Comparison of ENCODE assay signal across 9 mouse cellular contexts in genomic region chr19:44021502-44021901, GRCm38 (mm10). TPM values are rescaled to one million over a fixed set of nuclear protein-coding genes. Genes with fewer than 3 reads are reported as not detected.
DNase-seq lines count a peak whose midpoint lies in the region; ATAC-seq lines count a peak whose summit lies in the region.
"Had no signal": no experiment of that assay in that cellular context is flagged by ENCODE, and none has a peak within 500 bp of the region (broad histone marks: within the 10 kb centered on the region; RNA-seq: fewer than 3 reads in every experiment).

No protein-coding gene starts in this region.

- no peak overlapping the region for H3K4me2 ChIP-seq in kidney, embryonic 16.5 days (replicated peaks; ENCODE audit: low read depth, low read length)
- peak overlapping the region; percentile 18; the same call in 1 of the 2 replicates for H3K4me2 ChIP-seq in liver, embryonic 16.5 days (ENCODE audit: low read depth, low read length)
- H3K4me2 ChIP-seq in forebrain, embryonic 14.5 days (ENCODE audit: low read length), result no peak overlapping the region

- peak; percentile 74 to 91 for DNase-seq in kidney, adult 8-10 months
- DNase-seq in heart, embryonic 10.5 days (ENCODE audit: low spot score), result peak; percentile 45
- peak; percentile 43 for DNase-seq in urinary bladder, postnatal 25 days (ENCODE audit: low spot score)
- DNase-seq in forebrain, embryonic 14.5 days (ENCODE audit: low spot score), result no peak
- DNase-seq in hindbrain, embryonic 10.5 days (ENCODE audit: low spot score), result no peak

- no peak overlapping the region for H3K27ac ChIP-seq in kidney, embryonic 16.5 days (ENCODE audit: low read length)
- H3K27ac ChIP-seq in heart, embryonic 10.5 days, result no peak overlapping the region
- peak overlapping the region; percentile 3; the same call in 1 of the 2 replicates for H3K27ac ChIP-seq in liver, embryonic 16.5 days (ENCODE audit: low read length)
- H3K27ac ChIP-seq in forebrain, embryonic 14.5 days (ENCODE audit: low read depth, low read length), result no peak overlapping the region
- no peak overlapping the region for H3K27ac ChIP-seq in hindbrain, embryonic 10.5 days

- 0 out of 2 replicates have a peak, but pooled peaks cover 3% of the 10 kb centered on the region for H3K9me3 ChIP-seq in kidney, embryonic 16.5 days (ENCODE audit: low read length)
- no peaks in the 10 kb centered on the region for H3K9me3 ChIP-seq in heart, embryonic 10.5 days
- H3K9me3 ChIP-seq in liver, embryonic 16.5 days (replicated peaks; ENCODE audit: control insufficient read depth, low read length), result no peaks in the 10 kb centered on the region
- H3K9me3 ChIP-seq in forebrain, embryonic 14.5 days (replicated peaks; ENCODE audit: control insufficient read depth, low read length), result no peaks in the 10 kb centered on the region
- H3K9me3 ChIP-seq in hindbrain, embryonic 10.5 days, result no peaks in the 10 kb centered on the region

- H3K27me3 ChIP-seq in kidney, embryonic 16.5 days (ENCODE audit: insufficient read depth, low read length), result no peaks in the 10 kb centered on the region
- no peaks in the 10 kb centered on the region for H3K27me3 ChIP-seq in heart, embryonic 10.5 days (ENCODE audit: insufficient read depth, poor library complexity, severe bottlenecking)
- no peaks in the 10 kb centered on the region for H3K27me3 ChIP-seq in liver, embryonic 16.5 days (ENCODE audit: control insufficient read depth, insufficient read depth, low read depth, low read length)
- no peaks in the 10 kb centered on the region for H3K27me3 ChIP-seq in forebrain, embryonic 14.5 days (replicated peaks; ENCODE audit: control insufficient read depth, insufficient read depth, low read length)
- no peaks in the 10 kb centered on the region for H3K27me3 ChIP-seq in hindbrain, embryonic 10.5 days (ENCODE audit: insufficient read depth, poor library complexity, severe bottlenecking)

- ATAC-seq in kidney, embryonic 16.5 days (ENCODE audit: low FRiP score, low TSS enrichment), result no peak
- ATAC-seq in liver, embryonic 16.5 days (ENCODE audit: low read depth), result peak; percentile 88
- ATAC-seq in CD4-positive, CD25-positive, alpha-beta regulatory T cell, adult 4 months, result no peak
- ATAC-seq in forebrain, embryonic 14.5 days, result no peak

- no peaks in the 10 kb centered on the region for H3K36me3 ChIP-seq in kidney, embryonic 16.5 days (ENCODE audit: insufficient read depth, low read length)
- no peaks in the 10 kb centered on the region for H3K36me3 ChIP-seq in heart, embryonic 10.5 days
- H3K36me3 ChIP-seq in liver, embryonic 16.5 days (ENCODE audit: control insufficient read depth, insufficient read depth), result no peaks in the 10 kb centered on the region
- H3K36me3 ChIP-seq in forebrain, embryonic 14.5 days (ENCODE audit: control insufficient read depth, insufficient read depth, low read length), result no peaks in the 10 kb centered on the region
- H3K36me3 ChIP-seq in hindbrain, embryonic 10.5 days, result no peaks in the 10 kb centered on the region

- H3K9ac ChIP-seq in kidney, embryonic 16.5 days (replicated peaks; ENCODE audit: low read length), result no peak overlapping the region
- no peak overlapping the region for H3K9ac ChIP-seq in liver, embryonic 16.5 days (ENCODE audit: low read depth, low read length)
- no peak overlapping the region for H3K9ac ChIP-seq in forebrain, embryonic 14.5 days (ENCODE audit: low read length)

- H3K4me3 ChIP-seq in kidney, embryonic 16.5 days (ENCODE audit: low read length), result no peak overlapping the region
- H3K4me3 ChIP-seq in heart, embryonic 10.5 days, result no peak overlapping the region
- H3K4me3 ChIP-seq in liver, embryonic 16.5 days (ENCODE audit: low read depth, low read length), result no peak overlapping the region
- no peak overlapping the region for H3K4me3 ChIP-seq in forebrain, embryonic 14.5 days (ENCODE audit: low read depth, low read length)
- no peak overlapping the region for H3K4me3 ChIP-seq in hindbrain, embryonic 10.5 days
- H3K4me3 ChIP-seq: erythroblast, embryonic 14.5 days had no signal

- WGBS in kidney, embryonic 16.5 days, result 86% methylated on average over 4 of the region's 4 CpGs
- 85% methylated on average over 4 of the region's 4 CpGs for WGBS in heart, embryonic 10.5 days
- WGBS in liver, embryonic 16.5 days (ENCODE audit: insufficient replicate concordance), result 60% methylated on average over 4 of the region's 4 CpGs
- 95% methylated on average over 4 of the region's 4 CpGs for WGBS in forebrain, embryonic 14.5 days
- WGBS in hindbrain, embryonic 10.5 days, result 92% methylated on average over 4 of the region's 4 CpGs

- no peaks in the 10 kb centered on the region for H3K4me1 ChIP-seq in kidney, embryonic 16.5 days (ENCODE audit: insufficient read depth, low read length)
- peaks cover 3% of the 10 kb centered on the region; the same call in 1 of the 2 replicates for H3K4me1 ChIP-seq in heart, embryonic 10.5 days
- H3K4me1 ChIP-seq in liver, embryonic 16.5 days (ENCODE audit: control insufficient read depth, low read depth, low read length), result no peaks in the 10 kb centered on the region
- no peaks in the 10 kb centered on the region for H3K4me1 ChIP-seq in forebrain, embryonic 14.5 days (ENCODE audit: control insufficient read depth, insufficient read depth, low read length)
- no peaks in the 10 kb centered on the region for H3K4me1 ChIP-seq in hindbrain, embryonic 10.5 days (replicated peaks)

RNA-seq across cellular contexts. Expression of gene Cyp2c23, which starts 7.5 kb away (rescaled TPM):
- polyA plus RNA-seq in kidney, embryonic 16.5 days (2015; fragmentation: Nextera tagmentation; extraction: Ambion mirVana), result 0.58 and 0.60 TPM in 2 replicates
- polyA plus RNA-seq in heart, embryonic 10.5 days (2016; fragmentation: Nextera tagmentation; extraction: Ambion mirVana), result 0.11 TPM in 1 of 2 replicates, not detected in the other
- polyA plus RNA-seq in liver, embryonic 16.5 days (2015; fragmentation: Nextera tagmentation; extraction: Ambion mirVana), result 40.0 and 44.5 TPM in 2 replicates
- polyA plus RNA-seq in CD4-positive, CD25-positive, alpha-beta regulatory T cell, adult 4 months (2017; shearing (Covaris generic)), result not detected
- 0.11 TPM in 1 of 2 replicates, not detected in the other for polyA plus RNA-seq in forebrain, embryonic 14.5 days (2014; fragmentation: Nextera tagmentation; extraction: Ambion mirVana)
- not detected in 2 replicates for polyA plus RNA-seq in hindbrain, embryonic 10.5 days (2016; fragmentation: Nextera tagmentation; extraction: Ambion mirVana)
- polyA plus RNA-seq: erythroblast, embryonic 14.5 days had no signal

RNA-seq across cellular contexts. Expression of gene Cpn1, which starts 35.1 kb away (rescaled TPM):
- 80.6 and 81.5 TPM in 2 replicates for polyA plus RNA-seq in kidney, embryonic 16.5 days (2015; fragmentation: Nextera tagmentation; extraction: Ambion mirVana)
- polyA plus RNA-seq in heart, embryonic 10.5 days (2016; fragmentation: Nextera tagmentation; extraction: Ambion mirVana), result 0.80 and 12.9 TPM in 2 replicates
- 97.2 and 112 TPM in 2 replicates for polyA plus RNA-seq in liver, embryonic 16.5 days (2015; fragmentation: Nextera tagmentation; extraction: Ambion mirVana)
- not detected for polyA plus RNA-seq in CD4-positive, CD25-positive, alpha-beta regulatory T cell, adult 4 months (2017; shearing (Covaris generic))
- polyA plus RNA-seq in forebrain, embryonic 14.5 days (2014; fragmentation: Nextera tagmentation; extraction: Ambion mirVana), result 0.24 and 0.38 TPM in 2 replicates
- polyA plus RNA-seq in hindbrain, embryonic 10.5 days (2016; fragmentation: Nextera tagmentation; extraction: Ambion mirVana), result 0.16 and 0.86 TPM in 2 replicates

RNA-seq across cellular contexts. Expression of gene Erlin1, which starts 48.1 kb away (rescaled TPM):
- 57.7 and 58.1 TPM in 2 replicates for polyA plus RNA-seq in kidney, embryonic 16.5 days (2015; fragmentation: Nextera tagmentation; extraction: Ambion mirVana)
- polyA plus RNA-seq in heart, embryonic 10.5 days (2016; fragmentation: Nextera tagmentation; extraction: Ambion mirVana), result 18.6 and 24.6 TPM in 2 replicates
- 19.2 and 20.2 TPM in 2 replicates for polyA plus RNA-seq in liver, embryonic 16.5 days (2015; fragmentation: Nextera tagmentation; extraction: Ambion mirVana)
- polyA plus RNA-seq in CD4-positive, CD25-positive, alpha-beta regulatory T cell, adult 4 months (2017; shearing (Covaris generic)), result 1 to 10 TPM; 3.6 to 5.2 TPM
- polyA plus RNA-seq in forebrain, embryonic 14.5 days (2014; fragmentation: Nextera tagmentation; extraction: Ambion mirVana), result 16.5 and 16.9 TPM in 2 replicates
- 18.5 and 24.3 TPM in 2 replicates for polyA plus RNA-seq in hindbrain, embryonic 10.5 days (2016; fragmentation: Nextera tagmentation; extraction: Ambion mirVana)

Comparison
In these comparisons a context has a peak if more than half of its experiments do, and no peak if none do; other contexts are left out.
1. DNase-seq: peak in kidney, adult 8-10 months (2 of 2), heart, embryonic 10.5 days (single experiment) and urinary bladder, postnatal 25 days (single experiment); none in forebrain, embryonic 14.5 days (single experiment) and hindbrain, embryonic 10.5 days (single experiment).
2. RNA of gene Cyp2c23, which starts 7.5 kb away (polyA plus RNA-seq): 40.0 to 44.5 TPM in liver, embryonic 16.5 days; 0.58 to 0.60 TPM in kidney, embryonic 16.5 days, 0.11 TPM in heart, embryonic 10.5 days, not detected in CD4-positive, CD25-positive, alpha-beta regulatory T cell, adult 4 months, not detected in hindbrain, embryonic 10.5 days and 0.11 TPM in forebrain, embryonic 14.5 days; every median in the first group is over 10 times any median in the second.